Mouse (Mus musculus): ENCODE results near the gene H2-M10.1. TPM values are rescaled to one million over a fixed set of nuclear protein-coding genes. Genes with fewer than 3 reads are reported as not detected.

The H2-M10.1 gene
- polyA plus RNA-seq, 1 experiment from 2014 or later = not detected

DNA sequence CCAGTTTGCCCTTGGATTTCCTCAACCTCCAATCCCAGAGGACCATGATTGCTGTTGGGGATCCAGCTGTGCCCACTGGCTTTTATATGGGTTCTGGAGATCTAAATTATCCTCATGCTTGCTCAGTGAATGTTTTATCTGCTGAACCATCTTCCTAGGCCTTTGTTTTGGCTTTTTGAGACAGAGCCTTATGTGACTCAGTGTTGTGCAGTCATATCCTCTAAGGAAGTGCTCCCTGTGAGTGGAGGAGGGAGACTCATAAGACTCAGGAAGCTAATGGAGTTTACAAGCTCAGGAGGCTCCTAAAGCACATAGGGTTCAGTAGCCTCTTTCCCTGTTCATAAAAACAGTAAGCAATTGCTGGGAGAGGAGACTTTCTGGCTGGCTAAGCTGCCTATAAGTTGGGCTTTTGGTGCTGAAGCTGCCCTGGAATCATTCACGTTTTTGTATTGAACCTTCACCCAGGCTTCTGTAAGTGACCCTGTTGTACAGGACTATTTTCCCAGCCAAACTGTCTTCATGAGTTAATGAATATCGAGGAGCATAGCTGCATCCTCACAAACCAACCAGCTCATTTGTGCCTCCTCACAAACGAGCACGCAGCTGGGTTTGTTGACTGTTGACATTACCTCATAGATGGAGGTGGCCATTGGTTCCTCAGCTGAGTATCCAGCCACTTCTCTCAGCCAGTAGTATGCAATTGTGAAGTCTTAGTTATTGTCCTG lies 44.3 kb downstream of the H2-M10.1 start:
- Histone ChIP-seq H3K27me3 (no peaks in the 10 kb centered on the region), H3K4me1 (replicated peaks) (no peaks in the 10 kb centered on the region), H3K9me3 (replicated peaks) (no peaks in the 10 kb centered on the region), H3K36me3 (peaks cover 20% of the 10 kb centered on the region), H3K9ac (no peak overlapping the region), H3K4me2 (no peak overlapping the region), H3K4me3 (no peak overlapping the region), H3K27ac (no peak overlapping the region)
- 88% methylated on average over 4 of the region's 4 CpGs for WGBS
- no peak for ATAC-seq (replicated peaks; ENCODE audit: insufficient number of reproducible peaks, insufficient read depth, low FRiP score, low read depth)

GRCm38 (mm10) chr17:36274776-36275175 lies 51.2 kb downstream of the H2-M10.1 start:
- no peak overlapping the region for H3K9ac ChIP-seq
- H3K9me3 ChIP-seq (replicated peaks) = no peaks in the 10 kb centered on the region
- 84% methylated on average over 4 of the region's 4 CpGs for WGBS
- H3K4me1 ChIP-seq (replicated peaks) = peaks cover 22% of the 10 kb centered on the region
- H3K4me2 ChIP-seq = no peak overlapping the region
- H3K27ac ChIP-seq = no peak overlapping the region
- H3K4me3 ChIP-seq = no peak overlapping the region
- ATAC-seq (replicated peaks; ENCODE audit: insufficient number of reproducible peaks, insufficient read depth, low FRiP score, low read depth) = no peak
- peaks cover under 1% of the 10 kb centered on the region; the same call in 1 of the 2 replicates for H3K36me3 ChIP-seq
- H3K27me3 ChIP-seq = no peaks in the 10 kb centered on the region

DNA sequence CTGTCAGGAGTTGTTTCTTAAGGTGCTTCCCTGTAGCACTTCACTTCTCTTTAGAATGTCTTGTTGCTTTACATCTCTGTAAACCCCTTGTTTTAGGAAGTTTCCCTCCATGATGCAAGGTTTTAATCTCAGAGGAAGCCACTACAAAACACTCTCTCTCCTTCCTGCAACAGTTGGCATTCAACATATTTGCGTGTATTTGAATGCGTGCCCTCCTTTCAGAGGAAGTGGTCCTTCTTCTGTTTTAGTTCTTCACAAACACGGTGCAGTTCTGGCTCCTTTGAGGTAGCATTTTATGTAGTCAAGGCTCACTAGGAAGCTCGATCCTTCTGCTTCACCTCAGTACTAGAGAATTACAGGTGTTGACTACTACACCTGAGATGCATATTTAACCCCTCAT lies 52.2 kb downstream of the H2-M10.1 start:
- Histone ChIP-seq H3K9me3 (replicated peaks) (no peaks in the 10 kb centered on the region), H3K9ac (no peak overlapping the region), H3K4me3 (no peak overlapping the region), H3K4me1 (replicated peaks) (peaks cover 22% of the 10 kb centered on the region), H3K27me3 (no peaks in the 10 kb centered on the region), H3K4me2 (no peak overlapping the region), H3K36me3 (no peaks in the 10 kb centered on the region; the same call in 1 of the 2 replicates), H3K27ac (no peak overlapping the region)
- WGBS = 80% methylated on average over 4 of the region's 4 CpGs
- no peak for ATAC-seq (replicated peaks; ENCODE audit: insufficient number of reproducible peaks, insufficient read depth, low FRiP score, low read depth)

Other genes with a start within 250 kb of the H2-M10.1 start
- not detected in 2 replicates for gene Gm19684, start 204.5 kb downstream of the H2-M10.1 start, polyA plus RNA-seq (2015; fragmentation: Nextera tagmentation; extraction: Ambion mirVana)
- not detected in 2 replicates for gene Gm7030, start 196.7 kb downstream of the H2-M10.1 start, polyA plus RNA-seq (2015; fragmentation: Nextera tagmentation; extraction: Ambion mirVana)
- 0.84 and 1.8 TPM in 2 replicates for gene Gm8909, start 157.6 kb downstream of the H2-M10.1 start, polyA plus RNA-seq (2015; fragmentation: Nextera tagmentation; extraction: Ambion mirVana)
- 0.36 TPM in 1 of 2 replicates, not detected in the other for gene H2-T3, start 135.9 kb downstream of the H2-M10.1 start, polyA plus RNA-seq (2015; fragmentation: Nextera tagmentation; extraction: Ambion mirVana)
- gene Rpp21, start 68.1 kb downstream of the H2-M10.1 start, polyA plus RNA-seq (2015; fragmentation: Nextera tagmentation; extraction: Ambion mirVana) = 78.8 and 83.7 TPM in 2 replicates
- 9.1 and 11.1 TPM in 2 replicates for gene Trim39, start 53.9 kb downstream of the H2-M10.1 start, polyA plus RNA-seq (2015; fragmentation: Nextera tagmentation; extraction: Ambion mirVana)
- gene H2-M10.2, start 39.7 kb downstream of the H2-M10.1 start, polyA plus RNA-seq (2015; fragmentation: Nextera tagmentation; extraction: Ambion mirVana) = not detected in 2 replicates
- not detected in 2 replicates for gene H2-M10.3, start 42.3 kb upstream of the H2-M10.1 start, polyA plus RNA-seq (2015; fragmentation: Nextera tagmentation; extraction: Ambion mirVana)
- not detected in 2 replicates for gene H2-M10.4, start 136.2 kb upstream of the H2-M10.1 start, polyA plus RNA-seq (2015; fragmentation: Nextera tagmentation; extraction: Ambion mirVana)
- not detected in 2 replicates for gene H2-M11, start 220.9 kb upstream of the H2-M10.1 start, polyA plus RNA-seq (2015; fragmentation: Nextera tagmentation; extraction: Ambion mirVana)

Measured in heart, embryonic 15.5 days (tissue).